Mouse (Mus musculus) lung, adult 2 months (tissue): Measurements from ENCODE around the gene Cacna2d4.

Source experiments
- CTCF ChIP-seq: fragments of 200-500 bp; IDR thresholded peaks from 2 replicates; pipeline ENCODE4 v1.5.1; 2011; ENCODE audit warnings: mild to moderate bottlenecking, low read length, control low read depth; ENCODE audit not compliant: insufficient read depth
- POLR2A ChIP-seq: fragments of 200-500 bp; IDR thresholded peaks from 2 replicates; pipeline ENCODE4 v1.6.1; 2011; ENCODE audit warnings: low read depth, mild to moderate bottlenecking, control low read depth, low read length, borderline replicate concordance; ENCODE audit errors: extremely low read depth

GRCm38 (mm10) chr6:119204286-119204685, 32.0 kb upstream of the Cacna2d4 start:
- TF ChIP-seq POLR2A (no peak), CTCF (no peak)
